8 mouse cellular contexts compared by ENCODE assay signal in the genomic region with DNA sequence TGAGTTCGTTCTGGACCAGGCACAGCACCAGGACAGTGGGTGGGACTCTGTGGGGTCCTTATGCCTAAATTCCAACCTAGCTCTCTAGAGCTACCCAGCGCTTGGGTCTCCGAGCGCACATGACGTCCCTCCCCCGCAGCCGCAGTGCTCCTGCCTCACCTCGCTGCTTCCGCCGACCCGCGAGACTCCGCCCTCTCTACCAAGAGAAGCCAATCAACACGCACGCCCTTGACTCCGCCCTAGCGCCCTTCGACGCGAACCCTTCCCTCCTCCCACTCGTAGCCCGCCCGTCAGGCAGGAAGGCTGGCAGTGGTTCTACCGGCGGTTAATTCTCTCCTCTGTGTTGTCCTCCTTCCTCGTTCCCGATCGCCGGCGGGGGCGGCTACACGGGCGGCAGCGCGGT. TPM values are rescaled to one million over a fixed set of nuclear protein-coding genes. Genes with fewer than 3 reads are reported as not detected.
A peak's percentile ranks its signal among the peaks of the same experiment; 100 is the strongest.
DNase-seq lines count a peak whose midpoint lies in the region; ATAC-seq lines count a peak whose summit lies in the region.

A gene (plus strand): TSS at position 252 of the 403 bp plus-strand sequence.

- intact Hi-C loops in left cerebral cortex, postnatal 14 days (cut with DNase I) = loop anchor here (5.0 kb wide), 1 partner anchor 51 kb away; no protein-coding TSS in a partner anchor

- DNase-seq in adrenal gland, adult 18-20 months (ENCODE audit: low spot score in 2 of 2) = peak; percentile 93 to 94
- DNase-seq in embryo, embryonic 11 days = peak; percentile 98
- DNase-seq in gastrocnemius, postnatal 25 days = peak; percentile 94
- DNase-seq in intestine, embryonic 14.5 days (ENCODE audit: low spot score) = peak; percentile 99
- peak; percentile 97 for DNase-seq in left cerebral cortex, postnatal 14 days (ENCODE audit: low spot score in 2 of 2)
- peak; percentile 97 for DNase-seq in mesoderm, embryonic 11.5 days (ENCODE audit: low read depth, low spot score)
- DNase-seq in right cerebral cortex, postnatal 36 days (ENCODE audit: low spot score in 2 of 2) = peak; percentile 95 to 96
- peak; percentile 97 for DNase-seq in yolk sac, embryonic 10.5 days (ENCODE audit: low spot score)

- H3K27me3 ChIP-seq in intestine, embryonic 14.5 days (replicated peaks; ENCODE audit: control insufficient read depth, insufficient read depth, low read length) = no peaks in the 10 kb centered on the region

- under 1% methylated on average over 35 of the region's 35 CpGs for WGBS in intestine, embryonic 14.5 days

- peak within 1 kb of the TSS; percentile 91 for H3K27ac ChIP-seq in intestine, embryonic 14.5 days (ENCODE audit: low read depth)

- H3K4me2 ChIP-seq in intestine, embryonic 14.5 days (ENCODE audit: low read length) = peak within 1 kb of the TSS; percentile 80

- H3K4me3 ChIP-seq in intestine, embryonic 14.5 days (ENCODE audit: low read depth, low read length) = peak within 1 kb of the TSS; percentile 88

- no peaks in the 10 kb centered on the region for H3K9me3 ChIP-seq in intestine, embryonic 14.5 days (ENCODE audit: control insufficient read depth, low read length)

- H3K9ac ChIP-seq in intestine, embryonic 14.5 days (ENCODE audit: low read length) = peak within 1 kb of the TSS; percentile 92

- peaks cover 14% of the 10 kb centered on the region for H3K4me1 ChIP-seq in intestine, embryonic 14.5 days (replicated peaks; ENCODE audit: control insufficient read depth, insufficient read depth, low read length)

- peaks cover 10% of the 10 kb centered on the region; the same call in 1 of the 2 replicates for H3K36me3 ChIP-seq in intestine, embryonic 14.5 days (ENCODE audit: control insufficient read depth, insufficient read depth, low read length)

- ATAC-seq in intestine, embryonic 14.5 days (replicated peaks; ENCODE audit: low FRiP score, low TSS enrichment, low read depth) = peak; percentile 97

RNA-seq across cellular contexts. Expression of the gene that starts here (rescaled TPM):
- 100 to 1,000 TPM; 157 to 186 TPM for total RNA-seq in adrenal gland, adult 18-20 months (2021)
- total RNA-seq in gastrocnemius, postnatal 25 days (2021) = 10 to 100 TPM; 85.1 to 87.1 TPM
- polyA plus RNA-seq in intestine, embryonic 14.5 days (2014; fragmentation: Nextera tagmentation; extraction: Ambion mirVana) = 181 and 189 TPM in 2 replicates
- total RNA-seq in left cerebral cortex, postnatal 14 days (2021) = 100 to 1,000 TPM; 524 to 615 TPM

Comparison
In these comparisons a context has a peak if more than half of its experiments do, and no peak if none do; other contexts are left out.
1. Peak in every context shown above with its lines: DNase-seq, ATAC-seq, H3K4me3 ChIP-seq and H3K27ac ChIP-seq.